Mouse (Mus musculus) limb, embryonic 14.5 days (tissue): ENCODE measurements around the gene Tmem208. TPM values are rescaled to one million over a fixed set of nuclear protein-coding genes. Genes with fewer than 3 reads are reported as not detected.

Experiments
- ATAC-seq: fragments of 200-750 bp; cut with Nextera tagmentation; 2 replicates; pipeline ENCODE4 v1.8.0; 2017; ENCODE audit warnings: low read depth, moderate number of reproducible peaks, moderate TSS enrichment; ENCODE audit not compliant: low FRiP score
- DNase-seq: peaks from one replicate; pipeline ENCODE4 v3.0.0-alpha.2; 2015; ENCODE audit warnings: low spot score
- H3K27ac ChIP-seq: fragments of 300-500 bp; sonication (generic); replicated peaks from 2 replicates; pipeline ENCODE4 v1.5.1; 2014; ENCODE audit warnings: low read depth, mild to moderate bottlenecking, low read length, moderate library complexity, mixed read lengths
- H3K27me3 ChIP-seq: fragments of 300-500 bp; sonication (generic); 2 replicates; pipeline ENCODE4 v1.6.1; 2014; ENCODE audit warnings: low read length, mixed read lengths; ENCODE audit not compliant: control insufficient read depth, insufficient read depth
- H3K36me3 ChIP-seq: fragments of 300-500 bp; sonication (generic); 2 replicates; pipeline ENCODE4 v1.6.1; 2014; ENCODE audit warnings: mild to moderate bottlenecking, low read length, moderate library complexity, mixed read lengths; ENCODE audit not compliant: control insufficient read depth, insufficient read depth
- H3K4me1 ChIP-seq: fragments of 300-500 bp; sonication (generic); 2 replicates; pipeline ENCODE4 v1.6.1; 2014; ENCODE audit warnings: antibody characterized with exemption, low read length, mixed read lengths; ENCODE audit not compliant: control insufficient read depth, insufficient read depth
- H3K4me2 ChIP-seq: fragments of 300-500 bp; sonication (generic); replicated peaks from 2 replicates; pipeline ENCODE4 v1.6.1; 2014; ENCODE audit warnings: low read depth, mild to moderate bottlenecking, low read length, moderate library complexity; ENCODE audit not compliant: severe bottlenecking
- H3K4me3 ChIP-seq: fragments of 300-500 bp; sonication (generic); replicated peaks from 2 replicates; pipeline ENCODE4 v1.5.1; 2014; ENCODE audit warnings: low read length
- H3K9ac ChIP-seq: fragments of 300-500 bp; sonication (generic); 2 replicates; pipeline ENCODE4 v1.6.1; 2014; ENCODE audit warnings: mild to moderate bottlenecking, low read depth, low read length, moderate library complexity; ENCODE audit not compliant: severe bottlenecking
- H3K9me3 ChIP-seq: fragments of 300-500 bp; sonication (generic); 2 replicates; pipeline ENCODE4 v1.6.1; 2016; ENCODE audit warnings: low read length; ENCODE audit not compliant: control insufficient read depth
- POLR2A ChIP-seq: fragments of 200-500 bp; IDR thresholded peaks from 2 replicates; pipeline ENCODE4 v1.8.0; 2012; ENCODE audit warnings: inconsistent platforms, mild to moderate bottlenecking, moderate library complexity, borderline replicate concordance; ENCODE audit not compliant: insufficient read depth, insufficient read length; ENCODE audit errors: extremely low read depth
- WGBS: fragments of 180-500 bp; shearing (Covaris S2); extraction: QIAGEN DNeasy Blood & Tissue Kit; methylation state at CpG from one replicate; pipeline ENCODE4 v1.1.7; 2014; 5-methylcytosine and 5-hydroxymethylcytosine counted together
- polyA plus RNA-seq, 2 experiments: library from polyadenylated mRNA; depleted of rRNA in 1 of 2; stranded (reverse) in 1 of 2; unstranded in 1 of 2; fragments of >200 nt; fragmentation: Nextera tagmentation in 1 of 2; extraction: Ambion mirVana in 1 of 2; gene quantifications; 2 replicates each; pipeline versions ENCODE4 v1.2.1 to v1.2.3; 2012 to 2014

Tmem208 gene
- polyA plus RNA-seq, 2 experiments = 126 to 135 TPM

DNA sequence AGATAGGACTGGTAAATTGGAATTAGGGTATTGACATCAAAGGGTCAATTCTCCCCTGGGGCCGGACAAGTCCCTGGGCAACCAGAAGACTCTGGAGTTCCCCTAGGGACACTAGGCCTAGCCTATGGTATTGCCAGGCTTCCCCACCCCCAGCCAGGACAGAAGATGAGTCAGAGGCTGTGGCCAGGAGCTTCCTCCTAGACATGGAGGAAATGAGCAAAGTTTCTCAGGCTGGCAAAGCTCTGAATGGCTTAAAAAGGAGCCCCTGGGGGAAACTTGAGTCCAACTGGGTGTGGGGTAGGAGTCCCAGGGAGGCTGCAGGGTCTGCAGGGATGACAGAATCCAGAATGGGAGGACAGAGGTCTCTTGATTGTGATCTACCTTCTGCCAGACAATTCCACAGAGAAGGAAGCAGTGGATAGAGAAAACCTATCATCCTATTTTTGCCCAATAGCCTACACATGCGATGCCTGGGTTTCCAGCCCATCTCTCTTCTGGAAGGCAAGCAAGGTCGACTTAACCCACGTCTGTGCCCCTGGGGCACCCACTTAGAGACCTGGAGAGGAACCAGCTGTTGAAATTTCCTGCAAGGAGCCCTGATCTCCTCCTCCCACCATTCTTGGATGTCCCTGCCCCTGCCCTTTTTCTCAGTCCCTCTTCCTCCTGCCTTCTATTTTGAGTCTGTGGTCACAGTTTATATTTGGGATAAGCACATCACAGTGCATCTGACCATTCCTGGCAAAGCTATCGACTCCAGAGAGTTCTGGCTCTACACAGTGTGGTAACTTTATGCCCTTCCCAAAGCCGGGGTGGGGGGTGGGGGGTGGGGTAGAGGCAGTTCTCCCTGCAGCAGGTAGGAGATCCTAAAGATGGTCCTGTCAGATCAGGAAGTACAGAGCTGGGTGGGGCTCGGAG lies 19.2 kb downstream of the Tmem208 start:
- no peak overlapping the region for H3K27ac ChIP-seq
- ATAC-seq = no peak
- WGBS = 60% methylated on average over 7 of the region's 7 CpGs

DNA sequence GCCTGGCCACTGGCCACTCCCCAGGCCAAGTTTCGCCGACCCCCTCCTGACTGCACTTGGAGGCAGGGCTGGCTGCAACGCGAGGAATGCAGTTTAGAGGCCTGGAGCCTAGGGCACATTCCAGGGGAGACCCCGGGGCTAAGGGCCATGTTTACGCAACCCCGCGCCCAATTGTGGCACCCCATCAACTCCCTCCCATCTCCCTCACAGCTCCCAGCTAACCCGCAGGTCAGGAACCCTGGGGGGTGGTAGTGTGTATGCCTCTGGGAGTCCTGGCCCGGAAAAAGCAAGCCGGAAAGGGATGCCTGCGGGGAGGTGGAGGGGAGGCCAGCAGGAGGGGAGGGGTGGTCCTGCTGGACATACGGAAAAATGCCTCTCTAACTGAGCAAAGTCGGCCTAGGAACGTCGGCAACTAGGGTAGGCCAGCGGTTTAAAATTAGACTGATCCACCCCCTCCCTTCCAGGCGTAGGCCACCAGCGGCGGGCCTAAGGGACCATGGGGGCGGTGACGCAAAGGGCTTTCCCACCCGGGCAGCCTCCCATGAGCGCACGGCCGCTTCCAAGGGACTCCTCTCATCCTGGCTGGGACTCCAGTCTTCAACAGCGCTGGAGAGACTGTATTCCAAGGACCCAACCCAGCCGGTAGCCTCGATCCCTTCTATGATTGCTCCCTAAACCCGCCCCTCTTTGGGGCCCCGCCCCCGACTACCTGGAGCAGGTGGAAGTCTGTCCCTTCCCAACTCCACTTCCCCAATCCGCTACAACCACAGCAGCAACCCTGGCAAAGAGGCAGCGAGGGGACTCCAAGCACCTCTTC lies 20.7 kb downstream of the Tmem208 start:
- Histone ChIP-seq H3K36me3 (no peaks in the 10 kb centered on the region), H3K9me3 (no peaks in the 10 kb centered on the region), H3K9ac (peak overlapping the region; percentile 53), H3K27ac (peak overlapping the region; percentile 52), H3K4me1 (peaks cover 16% of the 10 kb centered on the region), H3K4me3 (peak overlapping the region; percentile 68), H3K4me2 (peak overlapping the region; percentile 70), H3K27me3 (no peaks in the 10 kb centered on the region)
- ATAC-seq (peak; percentile 2; the same call in 1 of the 2 replicates), DNase-seq (peak; percentile 20)
- no peak for TF ChIP-seq POLR2A
- 2% methylated on average over 29 of the region's 34 CpGs for WGBS

More for the DNA sequence above, 19.2 kb downstream of the Tmem208 start:
- no peak for DNase-seq
- Histone ChIP-seq H3K9me3 (no peaks in the 10 kb centered on the region), H3K9ac (no peak overlapping the region), H3K4me1 (peaks cover 21% of the 10 kb centered on the region), H3K27me3 (no peaks in the 10 kb centered on the region), H3K4me3 (no peak overlapping the region), H3K36me3 (no peaks in the 10 kb centered on the region), H3K4me2 (peak overlapping the region; percentile 70; the same call in 1 of the 2 replicates)
- TF ChIP-seq POLR2A = no peak

DNA sequence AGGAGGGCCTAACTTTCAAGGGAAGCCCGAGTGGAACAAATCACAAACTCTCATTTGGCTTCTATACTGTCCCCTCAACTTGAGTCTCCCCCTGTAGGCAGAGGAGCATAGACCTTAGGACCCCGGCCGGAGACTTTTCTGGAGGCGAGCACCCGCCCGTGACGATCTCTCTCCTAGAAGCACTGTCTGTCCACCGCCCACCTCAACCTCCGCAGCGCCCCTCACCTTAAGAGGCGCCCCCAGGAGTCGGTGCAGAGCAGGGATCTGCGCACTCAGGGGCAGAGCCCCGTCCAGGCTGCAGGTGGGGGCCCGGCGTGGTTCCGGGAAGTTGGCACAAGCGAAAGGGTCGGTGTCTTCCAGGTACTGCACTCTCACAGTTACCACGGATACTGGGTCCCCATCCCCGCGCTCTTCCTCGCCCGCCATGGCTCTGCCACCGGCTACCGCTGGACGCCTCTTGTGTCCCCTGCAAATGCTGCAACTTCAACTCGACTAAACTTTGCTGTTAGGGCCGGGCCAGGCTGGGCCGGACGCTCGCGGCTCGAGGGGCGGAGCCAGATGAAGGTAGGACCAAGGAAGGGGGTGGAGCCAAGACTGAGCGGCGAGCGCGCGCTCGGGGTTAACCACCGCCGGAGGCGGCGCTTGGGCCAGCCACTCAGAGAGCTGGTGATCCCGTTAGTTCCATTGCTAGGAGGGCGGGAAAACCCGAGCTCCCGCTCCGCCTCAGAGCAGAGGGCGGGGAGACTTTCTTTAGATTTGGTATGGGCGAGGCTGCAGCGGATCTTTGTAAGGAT lies 21.5 kb downstream of the Tmem208 start, which contains the start of gene Fhod1:
Gene Fhod1 (minus strand): TSS at position 526 of the 794 bp plus-strand sequence.
- Histone ChIP-seq H3K9ac (peak within 1 kb of the TSS; percentile 70), H3K27ac (peak within 1 kb of the TSS; percentile 76), H3K4me3 (peak within 1 kb of the TSS; percentile 68), H3K9me3 (no peaks in the 10 kb centered on the region), H3K4me2 (peak within 1 kb of the TSS; percentile 70), H3K27me3 (no peaks in the 10 kb centered on the region), H3K36me3 (no peaks in the 10 kb centered on the region), H3K4me1 (peaks cover 16% of the 10 kb centered on the region)
- WGBS = 3% methylated on average over 46 of the region's 53 CpGs
- peak; percentile 90 for ATAC-seq
- TF ChIP-seq POLR2A = 0 out of 2 replicates have a peak, but pooled peaks have one; percentile 58
- DNase-seq = peak; percentile 99

DNA sequence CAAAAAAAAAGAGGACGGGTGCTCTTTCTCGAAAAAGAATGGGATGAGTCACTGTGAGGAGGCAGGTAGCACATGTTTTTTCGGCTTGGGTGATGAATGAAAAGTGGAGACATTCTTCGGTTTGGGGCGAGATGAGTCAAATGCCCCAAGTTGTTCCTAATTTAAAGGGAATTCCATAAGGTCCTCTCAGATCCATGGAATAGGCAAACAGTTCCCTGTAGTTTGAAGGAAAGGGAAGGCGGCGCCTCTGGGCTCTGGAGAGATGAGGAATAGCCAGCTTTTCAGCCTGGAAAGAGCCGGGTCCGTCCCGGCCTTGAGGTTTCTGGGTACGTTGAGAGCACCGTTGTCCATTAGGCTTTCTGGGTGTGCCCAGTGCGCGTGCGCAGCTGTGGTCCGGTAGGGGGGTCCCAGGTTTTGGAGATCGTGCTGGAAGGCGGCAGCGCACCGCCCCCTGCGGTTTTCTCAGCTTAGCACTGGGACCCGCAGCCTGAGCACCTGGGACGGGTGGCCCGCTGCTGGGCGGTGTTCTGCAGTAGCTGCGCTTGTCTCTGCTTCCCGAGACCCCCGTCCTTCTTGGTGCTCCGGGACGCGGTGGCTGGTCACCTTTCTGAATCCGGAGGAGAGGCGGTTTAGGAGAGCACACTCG lies 22.4 kb downstream of the Tmem208 start, which contains the start of gene Slc9a5:
Gene Slc9a5 (plus strand): TSS at position 394 of the 646 bp plus-strand sequence.
- Histone ChIP-seq H3K27ac (peak within 1 kb of the TSS; percentile 76), H3K36me3 (no peaks in the 10 kb centered on the region), H3K4me1 (peaks cover 16% of the 10 kb centered on the region), H3K9me3 (no peaks in the 10 kb centered on the region), H3K9ac (peak within 1 kb of the TSS; percentile 70), H3K4me3 (peak within 1 kb of the TSS; percentile 68), H3K4me2 (peak within 1 kb of the TSS; percentile 70), H3K27me3 (no peaks in the 10 kb centered on the region)
- ATAC-seq (peak; percentile 8; the same call in 1 of the 2 replicates), DNase-seq (peak; percentile 80)
- under 1% methylated on average over 34 of the region's 34 CpGs for WGBS
- TF ChIP-seq POLR2A = no peak
